Mouse (Mus musculus): Measurements from ENCODE around the gene Tmem131l.
A peak's percentile ranks its signal among the peaks of the same experiment; 100 is the strongest.

Gene Tmem131l

DNA sequence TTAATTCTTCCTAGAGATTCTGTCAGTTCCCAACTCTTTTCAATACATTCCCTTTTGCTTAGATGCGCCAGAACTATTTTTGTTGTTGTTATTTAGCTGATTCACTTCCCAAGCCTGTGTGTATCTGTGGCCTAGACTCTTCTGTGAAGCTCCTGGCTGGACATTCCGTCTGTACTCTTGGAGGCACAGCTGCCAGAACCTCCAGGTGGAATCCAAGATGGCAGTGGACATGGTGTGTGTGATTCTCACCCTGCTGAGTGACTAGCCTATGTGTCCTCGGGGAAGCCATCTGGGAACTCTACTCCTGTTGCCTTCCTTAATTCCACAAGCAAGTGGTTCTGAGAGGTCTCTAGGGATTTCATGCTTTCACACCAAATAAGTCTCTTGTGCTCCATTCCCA, 63.8 kb downstream of the Tmem131l start:
- DNase-seq: no peak

DNA sequence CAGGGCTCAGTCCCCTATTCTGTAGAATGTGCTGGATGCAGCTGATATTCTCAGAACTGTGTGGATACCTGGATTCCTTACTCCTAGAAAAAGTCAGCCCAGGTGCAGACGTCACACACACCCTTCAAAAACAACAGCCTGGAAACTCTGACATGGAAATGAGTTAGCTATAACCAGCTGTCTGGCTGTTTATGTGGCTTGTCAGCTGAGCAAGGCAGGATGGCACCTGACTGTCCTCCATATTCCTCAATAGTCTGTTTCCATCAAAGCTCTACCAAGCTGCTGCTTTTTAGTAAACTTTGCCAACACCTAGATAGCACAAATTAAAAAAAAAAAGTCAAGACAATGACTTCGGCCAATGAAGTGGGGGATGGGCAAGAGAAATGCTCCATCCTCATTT, 66.6 kb downstream of the Tmem131l start:
- no peak for DNase-seq

DNA sequence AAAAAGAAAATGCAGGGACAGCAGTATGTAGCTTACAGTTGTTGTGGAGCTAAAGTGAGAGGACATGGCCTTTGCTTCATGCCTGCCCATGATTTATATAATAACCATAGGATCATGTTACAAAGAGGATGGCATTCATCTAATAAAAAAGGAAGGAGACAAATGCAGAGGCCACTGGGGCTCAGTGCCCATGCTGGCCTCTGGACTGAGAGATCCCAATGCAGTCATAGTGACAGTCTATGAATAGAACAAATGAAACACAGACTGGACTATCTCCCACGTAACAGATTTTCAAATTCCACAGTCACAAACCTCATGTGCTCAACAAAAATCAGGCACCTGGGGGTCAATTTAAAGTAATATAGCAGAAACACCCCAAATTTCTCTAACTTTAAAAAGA, 69.3 kb downstream of the Tmem131l start:
- no peak for DNase-seq

DNA sequence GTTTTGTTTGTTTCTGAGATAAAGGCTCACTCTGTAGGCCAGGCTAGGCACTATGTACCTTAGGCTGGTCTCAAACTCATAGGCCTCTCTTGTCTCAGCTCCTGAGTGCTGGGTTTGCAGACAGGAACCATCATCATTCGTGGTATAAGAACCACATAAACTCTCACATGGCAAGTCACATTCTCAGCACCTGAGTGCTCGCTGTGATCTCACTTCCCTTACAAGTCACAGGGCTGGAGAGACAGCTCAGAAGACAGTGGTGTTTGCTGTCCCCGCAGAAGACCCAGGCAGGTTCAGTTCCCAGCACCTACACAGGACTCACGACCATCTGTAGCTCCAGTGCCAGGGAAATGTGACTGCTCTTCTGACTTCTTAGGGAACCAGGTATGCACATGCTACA, 70.9 kb downstream of the Tmem131l start:
- DNase-seq: no peak

DNA sequence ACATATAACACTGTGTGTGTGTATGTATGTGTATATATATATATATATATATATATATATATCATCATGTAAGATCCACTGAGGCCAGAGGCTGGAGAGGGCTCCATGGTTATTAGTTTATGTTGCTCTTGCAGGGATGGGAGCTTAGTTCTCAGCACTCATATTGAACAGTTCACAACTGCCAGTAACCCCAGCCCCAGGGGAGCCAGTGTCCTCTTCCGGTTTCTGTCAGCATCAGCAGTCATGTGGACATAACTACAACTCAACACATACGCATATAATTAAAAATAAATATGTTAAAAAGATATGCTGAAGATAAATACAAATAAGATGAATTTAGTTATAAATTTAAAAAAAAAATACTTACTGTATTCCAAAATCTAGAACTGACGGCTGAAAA, 72.2 kb downstream of the Tmem131l start:
- DNase-seq: no peak

DNA sequence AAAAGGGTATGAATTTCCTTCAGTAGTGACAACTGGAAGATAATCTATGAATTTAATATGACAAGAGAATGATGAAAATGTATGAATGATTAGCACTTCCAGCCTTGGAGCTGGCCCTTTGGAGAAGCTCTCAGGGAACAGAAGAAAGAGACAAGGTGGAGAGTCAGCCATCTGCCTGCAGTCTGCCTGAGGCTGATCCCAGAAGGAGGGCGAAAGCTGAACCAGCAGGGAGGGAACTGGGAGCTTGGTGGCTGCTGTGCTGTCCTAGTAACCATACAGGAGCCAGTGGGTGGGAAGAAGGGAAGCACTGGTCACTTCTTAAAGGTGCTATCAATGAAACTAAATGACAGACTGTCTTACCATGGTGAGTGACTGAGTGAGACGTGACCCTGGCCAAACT, 74.6 kb downstream of the Tmem131l start:
- no peak for DNase-seq

DNA sequence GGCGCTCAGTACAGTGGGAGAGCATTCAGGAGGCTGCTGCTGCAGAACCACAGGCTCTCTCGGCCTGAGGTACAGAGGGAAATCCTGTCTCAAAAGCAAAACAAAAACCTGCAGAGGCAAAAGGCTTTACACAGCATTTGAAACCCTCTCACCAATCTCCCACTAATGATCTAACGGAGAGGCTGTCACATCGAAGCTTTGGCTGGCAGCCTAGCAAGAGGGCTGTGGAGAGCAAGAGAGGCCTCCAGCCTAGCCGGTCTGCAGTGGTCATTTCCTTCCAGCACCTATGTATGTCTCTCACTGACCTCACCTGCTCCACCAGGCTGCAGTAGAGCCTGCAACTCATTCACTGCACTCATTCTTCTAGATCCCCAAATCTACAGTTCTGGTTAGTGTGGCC, 76.3 kb downstream of the Tmem131l start:
- no peak for DNase-seq

DNA sequence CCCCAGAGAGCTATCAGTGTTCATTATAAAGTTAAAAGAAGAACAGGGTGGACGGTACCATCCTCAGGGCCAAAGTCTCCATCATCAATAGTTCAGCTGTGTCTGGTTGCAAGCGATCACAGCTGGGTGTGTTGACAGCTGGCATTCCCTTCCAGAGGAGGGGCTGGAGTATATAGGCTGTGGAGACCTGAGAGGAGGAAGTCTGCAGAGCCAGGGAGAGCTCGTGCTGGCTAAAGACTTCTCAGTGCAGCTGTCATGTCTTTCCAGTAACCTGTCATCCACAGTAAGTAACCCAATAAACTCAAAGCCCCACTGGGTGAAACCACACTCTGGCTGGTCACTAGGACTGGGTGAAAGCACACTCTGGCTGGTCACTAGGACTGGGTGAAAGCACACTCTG, 77.4 kb downstream of the Tmem131l start:
- DNase-seq: no peak

DNA sequence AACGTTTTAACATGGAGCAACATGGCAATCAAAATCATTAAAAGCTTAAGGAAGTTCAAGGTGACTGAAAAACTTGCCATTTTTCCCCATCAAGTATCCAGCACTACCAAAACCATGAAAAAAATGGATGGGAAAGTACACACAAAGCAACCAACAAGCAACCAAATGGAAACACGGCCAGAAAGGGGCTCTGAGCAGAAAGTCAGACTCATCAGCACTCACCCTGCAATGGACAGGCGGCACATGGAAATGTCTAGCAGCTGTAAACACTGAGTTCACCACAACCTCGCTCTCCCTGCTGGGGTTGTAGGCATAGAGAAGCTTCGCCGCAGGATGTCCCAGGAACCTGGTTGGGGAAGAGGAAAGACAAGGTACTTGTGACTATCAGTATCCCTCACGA, 77.9 kb downstream of the Tmem131l start:
- no peak for DNase-seq

DNA sequence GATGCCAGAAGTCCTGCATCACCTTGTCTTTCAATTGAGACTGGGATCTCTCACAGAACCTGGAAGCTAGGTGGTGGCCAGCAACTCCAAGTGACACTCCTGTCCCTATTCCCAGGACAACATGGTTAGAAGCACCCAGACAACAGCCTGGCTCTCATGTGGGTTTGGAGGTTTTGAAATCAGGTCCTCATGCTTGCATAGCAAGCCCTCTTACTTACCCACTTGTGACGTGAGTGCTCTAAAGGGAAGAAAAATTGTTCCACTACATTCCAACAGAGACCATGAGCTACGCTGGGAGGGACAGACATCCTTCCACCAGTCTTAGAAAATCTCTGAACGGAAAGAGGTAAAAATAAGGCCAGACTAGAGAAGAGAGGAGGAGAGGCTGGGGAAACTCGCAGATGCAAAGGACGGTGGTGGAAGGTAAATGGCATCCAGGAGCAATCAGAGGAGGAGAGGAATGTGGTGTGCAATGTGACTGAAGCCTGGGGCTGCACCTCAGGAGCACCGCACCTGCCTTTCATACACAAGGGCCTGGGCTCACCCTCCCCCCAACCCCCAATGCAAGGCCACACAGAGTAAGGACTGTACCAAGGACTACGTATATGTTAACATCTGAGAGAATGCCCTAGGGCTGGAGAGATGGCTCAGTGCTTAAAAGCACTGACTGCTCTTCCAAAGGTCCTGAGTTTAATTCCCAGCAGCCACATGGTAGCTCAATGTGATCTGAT, 80.9 kb downstream of the Tmem131l start:
- no peak for DNase-seq

DNA sequence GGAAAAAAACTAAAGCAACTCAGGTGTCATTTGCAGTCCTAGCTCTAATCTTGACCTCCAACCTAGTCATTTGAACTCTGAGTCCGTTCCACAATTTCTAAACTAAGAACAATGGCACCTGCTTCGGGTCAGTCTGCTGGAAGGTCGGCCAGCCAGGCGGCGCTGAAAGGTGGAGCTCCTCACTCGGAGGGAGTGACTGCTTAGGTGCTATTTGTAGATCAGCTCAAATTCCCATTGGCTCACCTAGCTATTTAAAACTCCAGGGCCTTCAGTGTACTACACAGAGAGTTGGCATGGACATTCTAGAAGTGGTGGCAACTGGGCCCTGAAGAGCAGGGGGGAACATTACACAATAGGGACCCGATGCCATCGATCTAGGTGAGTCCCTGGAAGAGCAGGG, 86.1 kb downstream of the Tmem131l start:
- no peak for DNase-seq

DNA sequence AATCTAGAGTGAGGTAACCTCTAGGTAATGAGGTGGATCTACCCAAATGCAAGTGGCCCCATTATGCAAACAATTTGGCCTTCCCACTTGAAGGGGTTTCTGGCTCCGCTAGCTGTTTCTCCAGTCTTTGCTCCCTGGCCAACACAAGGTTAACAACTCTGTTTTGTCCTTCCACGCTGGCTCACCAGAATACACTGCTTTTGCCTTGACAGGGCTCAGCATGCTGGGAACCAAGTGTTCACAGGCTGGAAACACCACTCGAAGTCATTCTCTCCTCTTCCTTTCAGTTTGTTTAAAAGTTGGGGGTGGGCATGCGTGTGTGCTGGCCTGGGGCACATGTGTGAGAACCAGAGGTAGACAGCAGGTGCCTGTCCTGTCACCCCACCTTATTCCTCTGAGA, 91.2 kb downstream of the Tmem131l start:
- no peak for DNase-seq

DNA sequence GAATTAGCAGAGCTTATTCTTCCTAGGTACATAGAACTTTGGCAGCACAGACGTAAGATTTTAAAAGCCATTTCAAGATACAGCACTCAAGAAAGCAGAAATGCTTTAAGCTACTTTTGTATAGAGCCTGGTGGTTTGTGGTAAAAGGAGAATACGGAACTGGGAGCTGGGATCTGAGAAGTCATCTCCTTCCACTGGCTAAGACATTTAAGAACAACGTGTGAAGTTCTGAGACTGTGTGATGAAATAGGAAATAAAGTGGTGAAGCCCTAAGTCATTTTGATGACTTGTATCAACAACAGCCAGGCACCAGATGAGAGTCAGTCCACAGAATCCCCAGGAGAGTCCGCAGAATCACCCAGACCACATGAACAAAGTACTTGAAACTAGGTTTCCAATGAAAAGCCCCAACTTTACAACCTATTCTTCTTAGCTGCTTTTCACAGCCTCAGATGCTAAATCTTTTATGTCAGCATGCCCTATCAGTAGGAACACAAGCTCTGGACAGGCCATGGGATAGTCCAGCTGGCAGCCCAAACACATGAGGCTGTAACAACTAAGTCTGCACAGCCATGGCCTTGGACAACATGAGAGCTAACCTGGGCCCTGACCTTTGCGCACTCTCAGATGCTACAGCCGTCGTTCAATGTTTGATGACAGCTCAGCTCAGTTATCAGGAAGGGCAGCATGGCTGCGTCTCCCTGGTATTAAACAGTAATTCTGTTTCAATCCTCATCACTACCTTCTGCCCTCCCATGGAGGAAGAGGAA, 92.3 kb downstream of the Tmem131l start:
- DNase-seq: no peak

DNA sequence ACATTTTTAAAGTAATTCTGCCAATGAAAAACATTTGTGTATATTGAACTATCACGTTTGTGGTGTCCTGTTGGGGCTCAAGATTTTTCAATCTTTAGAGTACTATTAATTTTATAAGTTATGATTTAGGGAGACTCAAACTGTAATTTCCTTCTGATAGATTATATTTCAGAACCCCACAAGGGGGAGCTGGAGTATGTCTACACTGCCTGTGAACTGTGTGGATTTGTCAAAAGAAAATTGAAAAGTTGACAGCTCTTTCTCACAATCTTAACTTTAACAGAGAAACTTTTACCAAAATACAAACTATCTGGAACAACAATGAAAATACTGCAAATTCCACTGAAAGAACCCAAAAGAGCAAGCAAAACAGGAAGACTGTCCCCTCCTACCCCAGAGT, 93.1 kb downstream of the Tmem131l start:
- DNase-seq: no peak

DNA sequence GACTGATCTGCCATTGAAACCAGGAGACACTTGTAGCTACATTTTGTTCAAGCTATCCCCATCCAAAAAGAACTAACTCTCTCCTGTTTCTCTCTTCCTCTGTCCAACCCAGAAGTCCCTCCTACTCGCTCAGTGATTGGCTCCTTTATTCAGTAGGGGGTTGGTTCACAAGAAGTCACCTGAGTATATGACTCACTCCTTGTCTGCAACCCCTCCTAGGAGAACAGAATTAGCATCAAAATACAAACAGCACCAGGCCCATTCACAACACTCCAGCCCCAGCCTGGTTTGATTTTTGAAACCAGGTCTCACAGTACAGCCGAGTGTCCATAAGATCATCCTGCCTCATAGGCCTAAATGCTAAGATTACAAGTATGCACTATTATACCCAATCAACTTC, 96.3 kb downstream of the Tmem131l start:
- DNase-seq: no peak

DNA sequence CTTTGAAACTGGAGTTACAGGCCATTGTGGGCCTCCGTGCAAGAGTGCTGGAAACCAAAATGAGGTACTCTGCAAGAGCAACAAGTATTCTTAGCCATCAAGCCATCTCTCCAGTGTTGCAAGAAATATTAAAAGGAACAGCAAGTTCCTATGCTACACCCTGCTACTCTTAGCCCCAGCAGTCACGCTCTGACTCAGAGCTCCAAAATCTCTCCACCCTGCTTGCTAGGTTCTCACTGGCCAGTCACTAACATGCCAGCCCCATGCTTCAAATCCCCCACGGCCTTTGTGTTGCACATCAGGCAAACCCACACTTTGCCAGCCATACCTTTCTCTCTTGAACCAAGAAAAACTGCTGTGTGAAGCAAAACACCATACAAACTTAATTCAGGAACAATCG, 96.8 kb downstream of the Tmem131l start:
- DNase-seq: no peak

DNA sequence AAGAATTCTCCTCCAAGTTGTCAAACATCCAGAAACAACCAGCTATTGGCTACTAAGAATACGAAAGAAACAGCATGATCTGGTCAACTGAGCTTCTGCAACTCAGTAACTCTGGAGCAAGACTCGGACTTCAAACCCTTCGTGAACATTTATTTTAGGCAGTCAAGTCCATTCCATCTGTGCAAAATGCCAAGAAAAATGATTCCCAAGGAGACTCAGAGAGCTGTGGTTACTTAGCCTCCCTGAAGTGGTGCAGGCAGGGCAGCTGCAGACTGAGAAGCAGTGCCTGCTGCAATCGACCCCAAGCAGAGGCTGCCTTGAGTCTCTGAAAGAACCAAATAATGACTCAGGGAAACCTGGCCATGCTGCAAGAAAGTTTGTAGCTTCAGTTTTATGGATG, 98.1 kb downstream of the Tmem131l start:
- no peak for DNase-seq

DNA sequence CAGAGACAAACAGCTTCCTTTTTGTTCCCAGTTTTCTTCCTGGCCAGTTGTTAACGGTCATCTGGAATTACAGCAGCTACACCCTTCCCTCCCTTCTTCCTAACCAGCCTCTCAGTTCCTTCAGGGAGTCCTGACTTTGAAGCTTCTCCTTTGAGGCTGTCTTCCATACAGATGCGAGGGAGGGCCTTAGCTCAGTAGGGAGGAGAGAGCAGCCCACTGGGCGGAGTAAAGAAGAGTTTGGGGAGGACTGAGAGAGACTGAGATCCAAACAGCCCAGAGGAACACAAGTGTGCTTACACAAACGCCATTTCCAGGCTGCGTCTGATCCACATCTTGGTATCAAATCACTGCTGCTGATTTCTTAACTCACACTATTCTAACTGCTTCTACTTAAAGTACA, 101.1 kb downstream of the Tmem131l start:
- DNase-seq: no peak

DNA sequence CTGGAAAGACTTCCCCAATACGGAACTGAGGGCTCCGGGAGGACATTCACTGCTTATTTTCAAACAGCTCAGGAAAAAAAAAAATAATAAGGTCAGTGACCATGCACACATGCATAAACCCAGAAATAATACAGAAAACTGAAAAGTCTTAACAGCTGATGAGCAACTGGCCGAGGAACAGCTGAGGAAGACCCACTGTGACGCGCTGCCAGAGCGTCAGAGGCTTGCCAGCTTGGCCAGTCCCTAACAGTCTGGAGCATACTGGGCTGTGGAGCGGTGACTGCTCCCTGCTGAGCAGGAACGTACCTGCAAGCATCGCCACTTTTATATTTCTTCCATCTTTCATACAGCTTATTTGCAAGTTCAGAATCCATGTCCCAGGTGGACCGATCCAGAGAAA, 105.5 kb downstream of the Tmem131l start:
- no peak for DNase-seq

DNA sequence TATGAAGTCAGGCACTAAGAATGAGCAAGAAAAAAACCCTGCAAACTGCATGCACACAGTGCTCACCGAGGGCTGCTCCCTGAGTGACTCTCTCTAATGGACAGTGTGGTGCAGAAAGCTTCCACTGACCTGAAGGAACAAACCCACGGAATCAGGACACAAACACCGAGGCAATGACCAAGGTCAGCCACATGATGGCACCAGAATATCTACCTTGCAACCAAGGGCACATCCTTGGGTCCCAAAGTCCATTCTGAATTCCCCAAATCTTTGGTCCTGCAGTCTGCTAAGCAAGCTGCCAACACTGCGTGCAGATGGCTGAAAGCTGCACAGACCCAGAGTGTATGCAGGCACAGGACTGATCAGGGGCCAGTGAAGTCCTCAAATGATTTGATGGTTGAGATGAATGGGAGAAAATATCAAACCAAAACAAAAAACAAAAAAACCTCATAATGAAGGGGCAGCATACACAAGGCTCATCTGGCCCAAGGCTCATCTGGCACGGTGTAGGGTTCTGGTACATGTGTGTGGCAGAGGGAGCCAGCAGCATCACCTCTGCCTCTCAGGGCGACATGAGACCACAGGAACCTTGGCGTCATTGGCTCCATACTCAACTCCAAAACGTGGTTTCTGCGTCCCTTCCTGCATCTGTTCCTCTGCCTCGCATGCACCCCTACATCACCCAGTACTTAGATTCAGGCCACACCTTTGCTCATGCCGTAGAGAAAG, 124.0 kb downstream of the Tmem131l start:
- peak; percentile 19 to 66 for DNase-seq

DNA sequence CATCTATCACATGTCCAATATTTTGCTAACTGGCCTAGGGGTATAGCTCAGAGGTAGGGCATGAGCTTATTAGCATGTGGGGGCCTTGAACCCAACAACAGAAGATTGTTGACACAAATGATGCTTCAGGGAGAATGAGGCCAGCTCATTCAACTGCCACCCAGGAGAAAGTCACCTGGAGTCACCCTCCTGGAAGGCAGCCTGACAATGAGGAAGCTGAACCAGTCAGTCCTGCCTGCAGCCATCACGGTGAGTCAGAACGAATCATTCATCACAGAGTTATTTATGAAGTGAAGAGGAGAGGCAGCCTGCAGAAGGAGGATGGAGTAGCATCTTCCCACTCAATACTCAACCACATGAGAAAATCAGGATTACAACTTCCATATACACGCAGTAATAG, 124.9 kb downstream of the Tmem131l start:
- no peak for DNase-seq

DNA sequence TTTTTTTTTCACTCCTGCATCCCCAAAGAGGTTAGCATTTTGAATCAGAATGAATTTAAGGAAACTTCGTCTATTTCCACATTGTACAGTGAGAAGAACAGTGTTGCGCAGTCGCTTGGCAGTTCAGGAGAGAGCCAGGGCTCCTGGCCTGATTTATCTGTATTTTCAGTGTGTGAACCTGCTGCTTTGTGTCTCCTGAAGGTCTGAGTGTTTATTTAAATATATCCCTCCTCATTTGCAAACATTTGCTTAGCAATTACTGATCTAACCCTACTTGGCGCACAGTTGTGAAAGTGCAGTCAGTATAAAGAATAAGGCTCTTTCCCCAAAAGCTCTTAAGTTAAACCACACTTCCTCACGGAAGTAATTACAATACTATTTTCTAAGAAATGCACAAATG, 129.3 kb downstream of the Tmem131l start:
- no peak for DNase-seq

DNA sequence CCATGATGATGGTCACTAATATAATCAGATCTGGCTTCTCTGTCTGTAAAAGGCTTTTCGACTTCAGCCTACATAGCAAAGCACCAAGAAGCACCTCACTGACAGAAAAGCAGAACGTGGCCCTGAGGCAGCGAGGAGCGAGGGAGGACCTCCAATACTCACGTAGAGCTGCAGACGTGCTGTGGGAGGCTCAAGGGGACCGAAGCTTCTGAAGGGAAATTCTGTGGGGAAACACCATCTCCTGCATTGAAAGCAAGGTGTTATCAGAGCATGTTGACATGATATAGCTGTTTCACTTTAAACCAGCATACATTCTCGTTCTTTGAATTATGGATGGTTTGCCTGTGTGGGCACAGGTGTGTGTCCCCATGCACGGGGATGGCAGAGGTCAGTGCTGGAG, 133.8 kb downstream of the Tmem131l start:
- no peak for DNase-seq

DNA sequence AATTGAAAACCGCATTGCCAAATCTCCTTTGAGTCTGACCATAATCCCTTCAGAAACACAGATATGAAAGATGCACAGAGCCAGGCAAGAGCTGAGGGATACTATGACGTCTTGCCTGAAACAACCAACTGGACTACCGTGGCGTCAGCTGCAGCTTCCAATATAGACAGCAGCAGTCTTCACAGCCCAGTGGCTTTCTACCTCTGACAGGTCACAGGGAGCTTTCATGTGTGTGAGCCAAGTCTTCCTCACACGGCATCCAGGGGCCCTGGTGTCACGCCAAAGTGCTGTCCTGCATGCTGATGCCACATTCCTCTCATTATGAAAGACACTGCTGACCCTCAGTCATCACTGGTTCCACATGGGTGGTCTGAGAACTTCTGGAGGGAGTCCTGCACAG, 134.8 kb downstream of the Tmem131l start:
- no peak for DNase-seq
